15 mouse cellular contexts compared by ENCODE assay signal in genomic region chr4:139931790-139932510, GRCm38 (mm10). TPM values are rescaled to one million over a fixed set of nuclear protein-coding genes. Genes with fewer than 3 reads are reported as not detected.
DNase-seq lines count a peak whose midpoint lies in the region; ATAC-seq and TF ChIP-seq lines count a peak whose summit lies in the region.
"Had no signal": no experiment of that assay in that cellular context is flagged by ENCODE, and none has a peak within 500 bp of the region (broad histone marks: within the 10 kb centered on the region; RNA-seq: fewer than 3 reads in every experiment).

No protein-coding gene starts in this region.

- H3K27me3 ChIP-seq in hindbrain, embryonic 11.5 days (ENCODE audit: control insufficient read depth, insufficient read depth, low read length) = no peaks in the 10 kb centered on the region
- H3K27me3 ChIP-seq in midbrain, embryonic 14.5 days (ENCODE audit: control insufficient read depth, insufficient read depth, low read length) = no peaks in the 10 kb centered on the region

- no peak overlapping the region for H3K9ac ChIP-seq in hindbrain, embryonic 11.5 days (ENCODE audit: low read depth, low read length)
- no peak overlapping the region for H3K9ac ChIP-seq in midbrain, embryonic 14.5 days (replicated peaks; ENCODE audit: low read length)
- H3K9ac ChIP-seq: embryonic facial prominence, embryonic 12.5 days; liver, embryonic 12.5 days had no signal

- H3K4me3 ChIP-seq in hindbrain, embryonic 11.5 days (ENCODE audit: low read depth, low read length) = no peak overlapping the region
- no peak overlapping the region for H3K4me3 ChIP-seq in midbrain, embryonic 14.5 days (replicated peaks; ENCODE audit: low read depth, low read length)
- H3K4me3 ChIP-seq: embryonic facial prominence, embryonic 12.5 days; liver, embryonic 12.5 days had no signal

- no peaks in the 10 kb centered on the region for H3K36me3 ChIP-seq in hindbrain, embryonic 11.5 days (ENCODE audit: control insufficient read depth, insufficient read depth, low read length)
- no peaks in the 10 kb centered on the region for H3K36me3 ChIP-seq in midbrain, embryonic 14.5 days (ENCODE audit: control insufficient read depth, insufficient read depth, low read length)
- H3K36me3 ChIP-seq: embryonic facial prominence, embryonic 12.5 days; liver, embryonic 12.5 days had no signal

- H3K4me2 ChIP-seq in hindbrain, embryonic 11.5 days (replicated peaks; ENCODE audit: low read depth, low read length) = no peak overlapping the region
- peak overlapping the region; percentile 17; the same call in 1 of the 2 replicates for H3K4me2 ChIP-seq in midbrain, embryonic 14.5 days (ENCODE audit: low read length)
- H3K4me2 ChIP-seq: embryonic facial prominence, embryonic 12.5 days; liver, embryonic 12.5 days had no signal

- H3K4me1 ChIP-seq in hindbrain, embryonic 11.5 days (replicated peaks; ENCODE audit: control insufficient read depth, insufficient read depth, low read length) = no peaks in the 10 kb centered on the region
- peaks cover 11% of the 10 kb centered on the region for H3K4me1 ChIP-seq in midbrain, embryonic 14.5 days (ENCODE audit: control insufficient read depth, insufficient read depth, low read length)
- H3K4me1 ChIP-seq: embryonic facial prominence, embryonic 12.5 days; liver, embryonic 12.5 days had no signal

- DNase-seq in adrenal gland, postnatal 14 days = peak; percentile 10
- DNase-seq in adrenal gland, postnatal 4 days (ENCODE audit: low spot score in 2 of 2) = no peak
- peak; percentile 96 for DNase-seq in brain, embryonic 14.5 days (ENCODE audit: low read depth)
- no peak for DNase-seq in hindbrain, embryonic 11.5 days (ENCODE audit: low spot score)
- peak; percentile 76 for DNase-seq in midbrain, embryonic 14.5 days
- DNase-seq in spleen, adult 18-20 months = no peak
- DNase-seq in gastrocnemius, postnatal 36 days = no peak
- no peak for DNase-seq in cerebellum, adult 11-12 months
- DNase-seq: adrenal gland, adult 8-10 months; heart, adult 11 months; heart, postnatal 10 days; kidney, adult 18-20 months; lung, postnatal 36 days had no signal

- ATAC-seq in hindbrain, embryonic 11.5 days (ENCODE audit: low FRiP score) = no peak
- ATAC-seq in midbrain, embryonic 14.5 days (ENCODE audit: low FRiP score, low TSS enrichment) = no peak
- ATAC-seq: liver, embryonic 12.5 days had no signal

- 43% methylated on average over 12 of the region's 12 CpGs for WGBS in hindbrain, embryonic 11.5 days
- 35% methylated on average over 12 of the region's 12 CpGs for WGBS in midbrain, embryonic 14.5 days

- no peak for TF ChIP-seq POLR2A in brain, embryonic 14.5 days (IDR thresholded peaks at IDR 0.05; ENCODE audit: borderline replicate concordance, extremely low read depth, insufficient read depth, insufficient read length, poor library complexity, severe bottlenecking)

- H3K9me3 ChIP-seq in hindbrain, embryonic 11.5 days (ENCODE audit: control insufficient read depth, low read length) = no peaks in the 10 kb centered on the region
- H3K9me3 ChIP-seq in midbrain, embryonic 14.5 days (ENCODE audit: control insufficient read depth, low read length) = no peaks in the 10 kb centered on the region
- H3K9me3 ChIP-seq: liver, embryonic 12.5 days had no signal

- TF ChIP-seq CTCF in brain, embryonic 14.5 days (IDR thresholded peaks at IDR 0.05; ENCODE audit: borderline replicate concordance, extremely low read depth, insufficient read depth, insufficient read length) = no peak

- 0 out of 2 replicates have a peak overlapping the region, but pooled peaks have one; percentile 20 for H3K27ac ChIP-seq in hindbrain, embryonic 11.5 days (ENCODE audit: low read depth, low read length)
- peak overlapping the region; percentile 56 for H3K27ac ChIP-seq in midbrain, embryonic 14.5 days (replicated peaks; ENCODE audit: low read depth, low read length)
- H3K27ac ChIP-seq: embryonic facial prominence, embryonic 12.5 days; liver, embryonic 12.5 days had no signal

- intact Hi-C loops in gastrocnemius, postnatal 36 days (cut with DNase I) = no loop called here

RNA-seq across cellular contexts. Expression of gene Klhdc7a, which starts 35.9 kb away (rescaled TPM):
- total RNA-seq in adrenal gland, postnatal 14 days (2021) = 18.8 and 23.1 TPM in 2 replicates
- total RNA-seq in adrenal gland, postnatal 4 days (2021) = 1 to 10 TPM; 6.3 to 7.3 TPM
- 0.49 and 0.96 TPM in 2 replicates for polyA plus RNA-seq in brain, embryonic 14.5 days (2012; rRNA removed)
- 0.29 and 0.46 TPM in 2 replicates for polyA plus RNA-seq in hindbrain, embryonic 11.5 days (2014; fragmentation: Nextera tagmentation; extraction: Ambion mirVana)
- 0.32 TPM in 1 of 2 replicates, not detected in the other for polyA plus RNA-seq in midbrain, embryonic 14.5 days (2014; fragmentation: Nextera tagmentation; extraction: Ambion mirVana)
- under 1 TPM; 0.07 to 0.10 TPM for total RNA-seq in gastrocnemius, postnatal 36 days (2021)

Comparison
In these comparisons a context has a peak if more than half of its experiments do, and no peak if none do; other contexts are left out.
1. DNase-seq: peak in adrenal gland, postnatal 14 days (single experiment), brain, embryonic 14.5 days (single experiment) and midbrain, embryonic 14.5 days (single experiment); none in adrenal gland, postnatal 4 days (0 of 2), hindbrain, embryonic 11.5 days (single experiment), spleen, adult 18-20 months (0 of 2), gastrocnemius, postnatal 36 days (0 of 2) and cerebellum, adult 11-12 months (single experiment).
2. RNA of gene Klhdc7a, which starts 35.9 kb away (total RNA-seq): 18.8 to 23.1 TPM in adrenal gland, postnatal 14 days and 6.3 to 7.3 TPM in adrenal gland, postnatal 4 days; 0.07 to 0.10 TPM in gastrocnemius, postnatal 36 days; every median in the first group is over 4 times any median in the second.